Mouse (Mus musculus) embryo, embryonic 10.5 days (tissue): ENCODE results near the gene Creb3.
A peak's percentile ranks its signal among the peaks of the same experiment; 100 is the strongest.
"Not testable (repeated sequence)": the region's sequence is repeated elsewhere in the genome, so short reads cannot be mapped to it uniquely, and the experiment has no call there.

Experiments
- DNase-seq: peaks from one replicate; pipeline ENCODE4 v3.0.0-alpha.2; 2015; ENCODE audit warnings: low spot score

The Creb3 gene

DNA sequence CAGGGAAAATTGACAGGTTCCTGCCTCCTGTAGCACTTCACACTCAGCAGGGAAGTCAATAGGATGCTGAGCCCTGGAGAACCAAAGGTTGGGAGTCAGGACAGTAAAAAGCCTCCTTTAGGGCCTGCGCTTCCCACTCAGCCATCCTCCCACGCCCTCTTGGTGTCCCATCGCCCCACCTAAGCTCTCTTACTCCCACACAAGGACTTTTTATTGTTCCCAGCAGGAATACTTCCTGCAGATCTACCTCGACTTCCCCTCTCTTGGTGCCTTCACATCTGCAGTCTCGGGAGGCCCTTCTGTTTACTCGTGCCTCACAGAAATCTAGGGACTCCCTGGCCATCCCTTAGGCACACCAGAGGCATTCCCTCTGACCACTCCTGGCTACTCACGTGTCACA is 21.3 kb downstream of the Creb3 start:
- DNase-seq, result no peak

DNA sequence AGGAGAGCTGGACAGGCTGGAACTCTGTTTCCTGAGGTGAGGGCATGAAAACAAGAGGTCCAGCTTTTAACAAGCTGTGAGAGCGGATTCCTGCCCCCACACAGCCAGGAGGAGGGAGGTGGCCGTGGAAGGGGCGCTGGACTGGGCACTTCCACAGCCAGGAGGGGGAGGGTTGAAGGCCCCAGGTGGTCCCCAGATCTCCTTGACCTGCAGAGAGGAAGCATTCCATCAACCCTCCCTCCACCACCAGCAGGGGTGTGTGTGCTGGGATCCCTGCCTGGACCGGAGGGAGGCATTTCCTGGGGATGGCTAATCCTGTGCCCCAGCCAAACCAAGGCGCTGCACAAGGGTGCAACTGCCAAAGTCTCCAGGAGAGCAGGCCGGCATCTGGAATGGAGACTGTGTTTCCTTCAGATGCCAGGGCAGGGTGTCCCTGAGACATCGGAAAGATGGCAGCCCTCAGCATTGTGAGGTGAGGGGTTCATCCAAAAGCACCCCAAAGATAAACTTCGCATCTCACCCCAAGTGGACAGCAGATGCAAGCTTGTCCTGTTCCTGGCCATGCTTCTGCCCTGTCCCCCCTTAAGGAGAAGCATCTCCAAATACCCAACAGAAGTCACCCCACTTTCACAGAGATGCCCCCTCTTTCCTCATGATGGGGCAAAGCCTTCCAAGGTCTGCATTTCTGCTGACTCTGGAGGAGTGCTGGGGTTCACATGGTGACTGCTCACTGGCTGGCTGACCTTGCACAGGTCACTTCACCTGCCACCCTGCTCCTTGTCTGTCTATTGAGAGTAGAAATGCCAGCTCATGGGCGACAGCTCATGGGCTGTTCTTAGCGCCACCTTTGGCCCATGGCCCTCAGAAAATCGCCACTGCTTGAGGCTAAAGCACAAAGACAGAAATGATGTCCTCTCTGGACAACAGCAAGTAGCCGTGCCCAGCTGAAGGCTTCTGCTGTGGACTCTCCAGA is 22.6 kb downstream of the Creb3 start, which contains the start of gene Msmp:
TSS of gene Msmp (minus strand) at position 51 of the 973 bp plus-strand sequence.
- DNase-seq, result no peak

DNA sequence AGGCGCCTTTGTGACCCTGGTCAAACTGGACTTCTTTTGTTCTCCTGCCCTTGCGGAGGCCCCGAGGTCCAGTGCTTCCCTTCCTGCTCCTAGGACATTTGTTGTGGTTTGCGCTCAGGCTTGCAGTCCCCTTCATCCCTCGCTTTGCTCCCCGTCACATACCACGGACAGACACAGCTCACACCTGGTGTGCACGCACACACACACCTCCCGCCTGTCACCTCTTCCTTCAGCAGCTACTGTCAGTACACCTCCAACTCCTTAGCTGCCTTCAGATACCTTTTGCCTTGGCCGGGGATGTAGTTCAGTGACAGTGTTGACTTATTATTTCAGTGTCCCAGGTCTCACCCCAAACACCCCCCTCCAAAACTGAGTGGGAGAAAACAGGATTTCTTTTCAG is 23.6 kb downstream of the Creb3 start:
- no peak for DNase-seq

DNA sequence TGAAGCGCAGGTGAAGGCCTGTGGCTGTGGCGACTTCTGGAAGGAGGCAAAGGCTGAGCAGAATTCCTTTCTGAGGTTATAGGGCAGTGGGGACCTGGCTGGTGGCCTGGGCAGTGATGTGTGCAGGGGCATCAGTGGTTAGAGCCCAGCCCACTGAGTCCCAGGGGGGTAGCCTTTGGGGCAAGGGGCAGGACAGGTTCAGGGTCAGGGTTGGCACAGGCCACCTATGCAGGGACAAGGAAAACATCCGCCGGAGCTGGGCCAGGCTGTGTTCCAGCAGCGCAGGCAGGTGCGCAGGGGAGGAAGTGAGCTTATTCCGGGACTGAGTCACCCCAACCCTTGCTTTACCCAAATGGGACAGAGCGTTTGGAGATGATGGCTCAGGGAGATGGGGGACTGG is 24.3 kb downstream of the Creb3 start:
- DNase-seq, result no peak

DNA sequence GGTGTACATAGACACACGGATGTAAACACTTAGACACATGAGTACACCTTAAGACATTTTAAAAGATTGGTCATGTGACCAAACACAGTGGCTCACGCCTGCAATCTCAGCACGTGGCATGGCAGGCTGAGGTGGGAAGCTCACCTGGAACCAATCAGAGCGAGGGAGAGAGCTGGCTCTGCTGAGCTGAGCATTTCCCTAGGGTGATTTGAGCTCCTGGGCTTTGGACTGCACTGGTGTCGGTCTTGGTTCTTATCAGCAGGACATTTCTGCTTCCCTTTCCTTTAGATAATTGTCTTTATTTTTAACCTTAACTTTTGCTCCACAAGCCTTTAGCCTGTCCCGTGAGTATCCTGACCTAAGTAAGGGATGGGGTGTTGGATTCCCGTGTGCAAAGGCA is 25.5 kb downstream of the Creb3 start:
- DNase-seq, result no peak

DNA sequence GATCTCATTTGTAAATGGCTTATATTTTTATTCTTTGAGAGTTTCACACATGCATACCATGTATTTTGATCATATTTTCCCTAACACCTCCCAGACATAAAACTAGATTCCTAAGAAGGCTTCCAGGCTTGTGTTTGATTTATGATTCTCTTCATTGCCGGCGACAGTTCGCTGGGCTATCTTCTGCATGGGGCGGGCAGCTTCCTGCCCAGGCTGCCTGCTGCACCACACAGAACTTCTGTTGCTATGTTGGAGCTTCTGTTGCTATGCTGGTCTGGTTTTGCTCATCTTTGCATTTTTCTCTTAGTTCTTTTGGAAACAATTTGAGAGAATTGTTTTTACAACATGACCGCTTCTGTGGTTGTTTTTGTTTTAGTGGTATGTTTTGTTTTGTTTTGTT is 29.4 kb downstream of the Creb3 start:
- DNase-seq, result no peak

DNA sequence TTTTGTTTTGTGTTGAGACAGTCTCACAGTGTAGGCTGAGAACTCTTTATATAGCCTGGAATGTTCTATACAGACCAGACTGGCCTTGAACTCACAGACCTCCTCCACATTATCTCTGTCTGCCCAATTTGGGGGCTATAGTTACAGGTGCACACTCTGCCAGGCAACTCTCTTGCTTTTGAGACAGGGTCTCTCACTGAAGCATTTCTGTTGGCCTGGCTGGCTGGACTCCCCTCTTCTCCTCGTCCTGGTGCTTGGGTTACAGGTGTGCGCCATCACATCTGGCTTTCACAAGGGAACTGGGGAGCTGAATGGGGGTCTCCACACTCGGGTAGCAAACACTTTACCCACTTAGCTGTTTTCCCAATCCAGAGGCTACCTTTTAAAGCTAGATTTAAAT is 29.8 kb downstream of the Creb3 start:
- no peak for DNase-seq

DNA sequence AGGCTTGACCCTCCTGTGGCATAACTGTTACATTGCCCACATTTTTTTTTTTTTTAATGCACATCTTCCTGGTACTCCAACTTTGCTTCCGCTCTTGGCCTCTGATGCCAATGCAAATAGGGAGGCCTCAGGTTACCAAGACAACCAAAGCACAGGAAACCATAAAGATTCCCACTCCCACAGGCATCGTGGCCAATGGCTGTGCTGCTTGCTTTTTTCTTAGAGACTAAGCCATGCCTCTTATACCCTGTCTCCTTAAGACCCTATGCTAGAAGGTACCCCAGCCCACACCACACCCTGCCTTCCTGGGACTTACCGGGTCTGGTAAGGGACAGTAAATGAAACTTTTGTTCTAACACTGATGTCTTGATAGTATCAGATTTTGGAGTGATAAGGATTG is 31.3 kb downstream of the Creb3 start:
- DNase-seq, result peak; percentile 18

DNA sequence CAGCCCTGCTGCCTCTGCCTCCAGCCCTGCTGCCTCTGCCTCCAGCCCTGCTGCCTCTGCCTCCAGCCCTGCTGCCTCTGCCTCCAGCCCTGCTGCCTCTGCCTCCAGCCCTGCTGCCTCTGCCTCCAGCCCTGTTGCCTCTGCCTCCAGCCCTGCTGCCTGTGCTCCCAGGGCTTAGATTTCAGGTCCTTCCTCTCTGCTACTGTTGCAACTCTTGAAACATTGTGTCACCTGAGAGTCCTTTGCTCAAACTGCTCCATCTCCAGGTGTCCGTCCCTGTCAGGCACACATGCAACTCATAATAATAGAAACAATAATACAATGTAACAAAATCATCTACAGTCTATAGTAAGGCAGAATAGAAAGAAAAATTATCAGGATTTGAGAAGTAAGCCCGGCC is 34.5 kb downstream of the Creb3 start:
- DNase-seq, result not testable (repeated sequence)

DNA sequence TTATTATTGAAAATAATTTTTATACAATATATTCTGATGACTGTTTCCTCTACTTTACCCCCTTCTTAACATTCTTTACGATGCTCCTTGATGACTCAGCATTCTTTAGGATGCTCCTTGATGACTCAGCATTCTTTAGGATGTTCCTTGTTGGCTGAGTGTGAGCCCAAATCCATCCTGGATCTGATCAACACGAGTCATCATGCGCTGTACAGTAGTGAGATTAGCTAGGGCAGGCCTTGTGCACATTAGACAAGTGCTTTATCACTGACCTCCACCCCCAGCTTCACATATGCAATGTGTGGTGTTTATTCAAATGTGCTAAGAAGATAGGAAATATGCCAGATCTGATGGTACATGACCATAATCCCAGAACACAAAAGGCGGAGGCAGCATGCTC is 36.1 kb downstream of the Creb3 start:
- DNase-seq, result no peak

DNA sequence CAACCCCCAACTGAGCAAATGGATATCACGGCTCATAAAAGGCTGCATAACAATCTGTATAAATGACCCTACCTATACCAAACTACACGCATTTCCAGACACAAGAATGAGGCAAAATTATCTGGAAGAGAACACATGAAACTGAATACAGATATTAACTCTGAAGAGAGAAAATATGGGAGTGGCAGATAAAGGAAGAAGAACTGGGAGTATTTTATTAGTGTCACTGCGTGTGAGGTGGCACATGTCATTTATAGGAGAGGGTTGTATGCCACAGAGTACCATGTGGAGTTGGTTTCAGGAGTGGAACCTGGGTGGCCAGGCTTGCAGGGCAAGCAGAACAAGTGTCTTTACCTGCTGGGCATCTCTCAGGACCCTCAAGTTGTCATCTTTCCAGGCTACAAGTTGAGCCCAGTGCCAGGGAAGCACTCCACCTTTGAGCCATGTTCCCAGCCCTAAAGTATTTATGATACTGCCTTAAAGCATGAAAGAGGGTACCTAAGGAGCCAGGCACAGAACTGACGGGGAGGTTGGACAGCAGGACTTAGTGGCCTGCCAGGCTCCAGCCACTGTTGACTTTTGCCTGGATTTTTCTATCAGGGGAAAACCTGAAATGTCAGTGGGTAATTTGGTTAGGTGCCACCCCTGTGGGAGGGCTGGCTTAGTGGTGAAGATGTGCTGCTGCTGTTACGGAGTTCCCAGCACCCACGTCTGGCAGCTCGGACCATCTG is 36.7 kb downstream of the Creb3 start:
- no peak for DNase-seq

DNA sequence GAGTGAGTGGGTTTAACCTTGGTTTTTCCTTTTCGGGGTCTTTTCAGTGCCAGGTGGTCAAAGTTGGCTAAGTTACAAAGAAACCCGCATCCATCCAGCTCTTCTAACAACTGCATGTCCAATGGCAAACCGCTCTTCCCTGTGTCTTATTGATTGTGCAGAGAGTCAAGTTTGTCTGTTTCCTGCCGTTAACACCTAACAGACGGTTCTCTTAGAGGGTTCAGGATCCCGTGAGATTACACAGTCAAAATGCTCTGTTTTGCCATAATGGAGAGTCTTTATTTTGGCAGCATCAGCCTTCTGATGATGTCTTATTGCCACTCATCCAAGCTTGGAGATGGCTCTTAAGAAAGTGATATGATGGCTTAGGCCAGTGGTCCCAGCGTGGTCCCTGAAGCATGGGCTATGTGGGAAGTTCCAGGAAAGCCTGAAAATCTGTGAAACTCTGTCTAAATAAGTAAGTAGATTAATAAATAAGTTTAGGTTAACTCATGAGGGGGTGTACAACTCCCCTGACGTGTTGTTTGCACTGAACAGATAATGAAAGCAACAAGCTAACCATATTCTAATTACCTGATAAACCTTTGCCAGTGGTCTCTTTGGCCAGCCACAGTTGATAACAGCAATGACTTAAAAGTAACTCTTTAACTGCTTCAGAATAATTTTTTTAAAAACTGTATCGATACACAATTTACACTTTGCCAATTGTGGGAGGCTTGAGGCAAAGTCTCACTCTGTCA is 38.2 kb downstream of the Creb3 start:
- no peak for DNase-seq

DNA sequence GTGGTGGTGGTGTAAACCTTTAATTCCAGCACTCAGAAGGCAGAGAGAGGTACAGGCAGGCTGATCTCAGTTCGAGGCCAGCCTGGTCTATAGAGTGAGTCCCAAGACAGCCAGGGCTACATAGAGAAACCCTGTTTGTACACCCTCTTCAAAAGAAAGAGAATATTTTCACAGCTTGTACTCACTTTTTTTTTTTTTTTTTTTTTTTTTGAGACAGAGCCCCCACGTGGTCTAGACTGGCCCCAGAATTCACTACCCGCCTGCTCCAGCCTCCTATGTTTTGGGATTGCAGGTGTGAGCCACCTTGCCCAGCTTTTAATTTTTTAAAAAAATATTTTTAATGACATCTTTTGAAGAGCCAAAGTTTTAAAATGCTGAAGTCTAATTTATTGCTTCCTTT is 42.0 kb downstream of the Creb3 start:
- DNase-seq, result no peak

DNA sequence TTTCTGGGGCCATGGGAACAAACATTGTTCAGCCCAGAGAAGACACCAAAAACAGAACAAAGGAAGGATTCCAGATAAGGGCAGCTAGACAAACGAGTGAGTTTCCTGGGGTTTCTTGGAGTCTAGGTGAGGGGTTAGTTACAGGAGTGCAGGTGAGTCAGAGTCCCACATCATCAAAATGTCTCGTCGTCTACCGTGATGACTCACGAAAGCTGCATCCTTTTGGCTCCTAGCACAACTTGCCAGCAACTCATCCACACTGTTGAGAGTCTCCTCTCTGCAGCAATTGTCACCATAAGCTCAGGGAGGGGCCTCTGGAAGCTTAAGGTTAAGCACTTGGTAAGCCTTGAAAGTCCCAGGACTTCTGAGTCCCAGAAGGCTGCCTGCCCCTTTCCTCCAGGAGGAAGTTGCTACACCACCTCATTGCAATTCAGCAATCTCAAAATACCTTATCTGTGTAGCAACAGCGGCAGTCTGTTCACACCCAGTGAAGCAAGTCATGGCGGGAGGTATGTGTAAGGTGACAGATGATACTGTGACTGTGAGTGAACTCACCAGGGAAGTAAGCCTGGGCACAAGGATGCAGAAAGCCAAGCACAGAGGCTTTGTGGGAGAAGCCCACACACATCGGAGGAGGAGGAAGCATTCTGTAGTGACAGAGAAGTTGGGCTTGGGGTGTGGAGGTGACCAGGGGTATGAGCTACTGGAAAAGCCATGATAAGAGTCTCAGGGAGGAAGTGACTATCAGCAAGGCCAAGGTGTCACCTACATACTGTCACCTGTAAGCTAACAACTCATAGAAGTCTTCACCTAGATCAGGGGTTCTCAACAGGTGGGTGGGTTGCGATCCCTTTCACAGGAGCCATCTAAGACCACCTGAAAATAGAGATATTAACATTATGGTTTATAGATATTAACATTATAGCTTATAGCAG is 42.9 kb downstream of the Creb3 start:
- no peak for DNase-seq

DNA sequence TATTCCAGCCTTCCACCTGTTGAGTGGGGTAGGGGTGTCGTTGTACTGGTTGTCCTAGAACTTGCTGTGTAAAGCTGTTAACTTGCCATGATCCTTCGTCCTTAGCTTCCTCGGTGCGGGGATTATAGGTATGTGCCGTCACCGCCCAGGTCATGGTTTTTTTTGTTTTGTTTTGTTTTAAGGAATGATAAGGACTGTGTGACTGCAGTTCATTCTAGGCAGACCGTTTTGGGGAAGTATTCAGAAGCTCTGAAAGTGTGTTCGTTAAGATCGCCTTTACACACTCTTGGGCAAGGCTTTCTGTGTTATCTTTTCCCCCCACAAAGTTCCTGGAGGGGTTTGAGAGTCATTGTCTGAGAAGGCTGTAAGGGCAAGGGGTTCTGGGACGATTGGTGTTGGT is 50.4 kb downstream of the Creb3 start:
- no peak for DNase-seq

DNA sequence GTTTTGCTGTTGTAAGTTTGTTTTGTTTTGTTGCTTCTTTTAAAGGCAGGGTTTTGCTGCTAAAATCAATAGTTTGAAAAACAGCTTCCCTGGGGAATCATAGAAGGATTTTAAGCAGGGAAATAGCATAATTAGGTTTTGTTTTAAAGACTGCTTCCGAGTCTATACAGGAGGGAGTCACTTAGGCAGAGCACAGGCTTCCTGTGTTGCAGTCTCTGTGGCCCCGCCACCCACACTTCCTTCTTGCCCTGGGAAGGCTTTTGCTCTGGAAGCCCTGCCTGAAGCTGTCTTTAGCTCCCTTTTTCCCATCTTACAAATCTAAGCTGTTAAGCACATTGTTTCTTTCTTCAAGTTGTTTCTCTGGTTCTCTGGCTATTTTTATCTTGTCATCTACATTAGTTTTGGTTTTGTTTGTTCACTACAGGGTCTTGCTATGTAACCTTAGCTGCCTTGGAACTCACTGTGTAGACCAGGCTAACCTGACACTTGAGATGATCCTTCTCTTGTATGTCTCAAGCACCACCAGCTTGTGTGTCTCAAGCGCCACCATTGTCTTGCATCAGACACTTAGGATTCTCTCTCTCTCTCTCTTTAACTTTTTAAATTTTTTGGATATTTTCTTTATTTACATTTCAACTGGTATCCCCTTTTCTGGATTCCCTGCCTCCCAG is 51.1 kb downstream of the Creb3 start:
- no peak for DNase-seq
